Comparison of ENCODE assay signal across 27 mouse cellular contexts in genomic region chr10:96545312-96545711, GRCm38 (mm10).
A peak's percentile ranks its signal among the peaks of the same experiment; 100 is the strongest.
DNase-seq lines count a peak whose midpoint lies in the region; ATAC-seq and TF ChIP-seq lines count a peak whose summit lies in the region.
"Had no signal": no experiment of that assay in that cellular context is flagged by ENCODE, and none has a peak within 500 bp of the region (broad histone marks: within the 10 kb centered on the region; RNA-seq: fewer than 3 reads in every experiment).

No protein-coding gene starts in this region.

- no peak overlapping the region for H3K4me2 ChIP-seq in forebrain, embryonic 15.5 days (replicated peaks)
- H3K4me2 ChIP-seq in forebrain, postnatal 0 days (ENCODE audit: low read depth), result no peak overlapping the region
- no peak overlapping the region for H3K4me2 ChIP-seq in kidney, postnatal 0 days (ENCODE audit: low read length)
- no peak overlapping the region for H3K4me2 ChIP-seq in limb, embryonic 14.5 days (replicated peaks; ENCODE audit: low read depth, low read length, severe bottlenecking)
- H3K4me2 ChIP-seq: embryonic facial prominence, embryonic 15.5 days; hindbrain, embryonic 15.5 days; intestine, embryonic 15.5 days; liver, embryonic 15.5 days; lung, embryonic 15.5 days; midbrain, embryonic 11.5 days; stomach, embryonic 15.5 days had no signal

- no peaks in the 10 kb centered on the region for H3K9me3 ChIP-seq in forebrain, embryonic 15.5 days
- H3K9me3 ChIP-seq in forebrain, postnatal 0 days (ENCODE audit: low read length), result no peaks in the 10 kb centered on the region
- H3K9me3 ChIP-seq in kidney, postnatal 0 days (replicated peaks; ENCODE audit: low read length), result no peaks in the 10 kb centered on the region
- no peaks in the 10 kb centered on the region for H3K9me3 ChIP-seq in limb, embryonic 14.5 days (ENCODE audit: control insufficient read depth, low read length)
- H3K9me3 ChIP-seq: embryonic facial prominence, embryonic 10.5 days; embryonic facial prominence, embryonic 15.5 days; hindbrain, embryonic 10.5 days; hindbrain, embryonic 15.5 days; intestine, embryonic 15.5 days; liver, embryonic 15.5 days; lung, embryonic 15.5 days; stomach, embryonic 15.5 days had no signal

- no peaks in the 10 kb centered on the region for H3K36me3 ChIP-seq in forebrain, embryonic 15.5 days
- no peaks in the 10 kb centered on the region for H3K36me3 ChIP-seq in forebrain, postnatal 0 days (ENCODE audit: insufficient read depth)
- H3K36me3 ChIP-seq in kidney, postnatal 0 days (ENCODE audit: insufficient read depth, low read length), result no peaks in the 10 kb centered on the region
- H3K36me3 ChIP-seq in limb, embryonic 14.5 days (ENCODE audit: control insufficient read depth, insufficient read depth, low read length), result no peaks in the 10 kb centered on the region
- H3K36me3 ChIP-seq: embryonic facial prominence, embryonic 10.5 days; embryonic facial prominence, embryonic 15.5 days; G1E; hindbrain, embryonic 10.5 days; hindbrain, embryonic 15.5 days; intestine, embryonic 15.5 days; liver, embryonic 15.5 days; lung, embryonic 15.5 days; stomach, embryonic 15.5 days had no signal

- no peak for TF ChIP-seq CTCF in forebrain, postnatal 0 days (IDR thresholded peaks at IDR 0.05; ENCODE audit: low read depth)
- no peak for TF ChIP-seq CTCF in kidney, postnatal 0 days (IDR thresholded peaks at IDR 0.05; ENCODE audit: low read depth)

- no peak overlapping the region for H3K27ac ChIP-seq in forebrain, embryonic 15.5 days (replicated peaks)
- H3K27ac ChIP-seq in forebrain, postnatal 0 days (ENCODE audit: low read depth, low read length), result no peak overlapping the region
- H3K27ac ChIP-seq in kidney, postnatal 0 days, result no peak overlapping the region
- no peak overlapping the region for H3K27ac ChIP-seq in limb, embryonic 14.5 days (replicated peaks; ENCODE audit: low read depth, low read length)
- H3K27ac ChIP-seq: embryonic facial prominence, embryonic 10.5 days; embryonic facial prominence, embryonic 15.5 days; hindbrain, embryonic 10.5 days; hindbrain, embryonic 15.5 days; intestine, embryonic 15.5 days; liver, embryonic 15.5 days; lung, embryonic 15.5 days; stomach, embryonic 15.5 days had no signal

- H3K4me3 ChIP-seq in forebrain, embryonic 15.5 days, result no peak overlapping the region
- no peak overlapping the region for H3K4me3 ChIP-seq in forebrain, postnatal 0 days (ENCODE audit: low read depth, low read length)
- no peak overlapping the region for H3K4me3 ChIP-seq in kidney, postnatal 0 days (replicated peaks; ENCODE audit: low read depth, low read length)
- no peak overlapping the region for H3K4me3 ChIP-seq in limb, embryonic 14.5 days (replicated peaks; ENCODE audit: low read length)
- H3K4me3 ChIP-seq: embryonic facial prominence, embryonic 10.5 days; embryonic facial prominence, embryonic 15.5 days; hindbrain, embryonic 10.5 days; hindbrain, embryonic 15.5 days; intestine, embryonic 15.5 days; liver, embryonic 15.5 days; lung, embryonic 15.5 days; stomach, embryonic 15.5 days had no signal

- H3K4me1 ChIP-seq in forebrain, embryonic 15.5 days, result peaks cover 12% of the 10 kb centered on the region
- no peaks in the 10 kb centered on the region for H3K4me1 ChIP-seq in forebrain, postnatal 0 days (ENCODE audit: insufficient read depth)
- no peaks in the 10 kb centered on the region; the same call in 1 of the 2 replicates for H3K4me1 ChIP-seq in kidney, postnatal 0 days (replicated peaks; ENCODE audit: insufficient read depth, low read length)
- H3K4me1 ChIP-seq in limb, embryonic 14.5 days (ENCODE audit: control insufficient read depth, insufficient read depth, low read length), result peaks cover 5% of the 10 kb centered on the region
- H3K4me1 ChIP-seq: embryonic facial prominence, embryonic 15.5 days; liver, embryonic 15.5 days; stomach, embryonic 15.5 days had no signal

- no peak overlapping the region for H3K9ac ChIP-seq in forebrain, embryonic 15.5 days (replicated peaks)
- no peak overlapping the region for H3K9ac ChIP-seq in forebrain, postnatal 0 days
- no peak overlapping the region for H3K9ac ChIP-seq in kidney, postnatal 0 days (ENCODE audit: low read depth, low read length)
- no peak overlapping the region for H3K9ac ChIP-seq in limb, embryonic 14.5 days (ENCODE audit: low read depth, low read length, severe bottlenecking)
- H3K9ac ChIP-seq: embryonic facial prominence, embryonic 15.5 days; hindbrain, embryonic 15.5 days; intestine, embryonic 15.5 days; liver, embryonic 15.5 days; lung, embryonic 15.5 days; stomach, embryonic 15.5 days had no signal

- DNase-seq in forebrain, postnatal 0 days, result no peak
- peak; percentile 92 for DNase-seq in kidney, postnatal 0 days (ENCODE audit: low spot score)
- DNase-seq in kidney, postnatal 10 days, result no peak
- DNase-seq in forelimb bud, embryonic 11.5 days (ENCODE audit: low read depth, low spot score), result peak; percentile 76
- peak; percentile 52 for DNase-seq in limb, embryonic 14.5 days (ENCODE audit: low spot score)
- DNase-seq in testis, postnatal 14 days (ENCODE audit: low spot score), result no peak
- DNase-seq: adrenal gland, adult 8-10 months; cerebellum, adult 8-10 months; cerebellum, postnatal 25 days; gastrocnemius, postnatal 14 days; heart, postnatal 14 days; kidney, adult 9 months; layer of hippocampus, adult 9-11 months; right cerebral cortex, postnatal 25 days; thymus, postnatal 14 days had no signal

- TF ChIP-seq POLR2A in limb, embryonic 14.5 days (IDR thresholded peaks at IDR 0.05; ENCODE audit: borderline replicate concordance, extremely low read depth, insufficient read depth, insufficient read length), result no peak

- 46% methylated on average over 6 of the region's 6 CpGs for WGBS in forebrain, embryonic 15.5 days
- 38% methylated on average over 6 of the region's 6 CpGs for WGBS in forebrain, postnatal 0 days
- WGBS in kidney, postnatal 0 days, result 27% methylated on average over 6 of the region's 6 CpGs
- WGBS in limb, embryonic 14.5 days, result 16% methylated on average over 6 of the region's 6 CpGs

- ATAC-seq in forebrain, embryonic 15.5 days (replicated peaks), result 0 out of 2 replicates have a peak, but pooled peaks have one; percentile 44
- no peak for ATAC-seq in forebrain, postnatal 0 days
- ATAC-seq in kidney, postnatal 0 days (replicated peaks; ENCODE audit: low FRiP score, low read depth), result peak; percentile 52; the same call in 1 of the 2 replicates
- no peak for ATAC-seq in limb, embryonic 14.5 days (ENCODE audit: low FRiP score, low read depth)
- ATAC-seq: intestine, embryonic 15.5 days; midbrain, embryonic 16.5 days had no signal

- no peaks in the 10 kb centered on the region for H3K27me3 ChIP-seq in forebrain, embryonic 15.5 days
- H3K27me3 ChIP-seq in forebrain, postnatal 0 days (ENCODE audit: insufficient read depth, low read length), result no peaks in the 10 kb centered on the region
- no peaks in the 10 kb centered on the region for H3K27me3 ChIP-seq in kidney, postnatal 0 days (ENCODE audit: insufficient read depth, low read length)
- H3K27me3 ChIP-seq in limb, embryonic 14.5 days (ENCODE audit: control insufficient read depth, insufficient read depth, low read length), result no peaks in the 10 kb centered on the region
- H3K27me3 ChIP-seq: embryonic facial prominence, embryonic 15.5 days; hindbrain, embryonic 15.5 days; intestine, embryonic 15.5 days; liver, embryonic 15.5 days; lung, embryonic 15.5 days; stomach, embryonic 15.5 days had no signal

Comparison
In these comparisons a context has a peak if more than half of its experiments do, and no peak if none do; other contexts are left out.
1. ATAC-seq: peak in forebrain, embryonic 15.5 days (single experiment) and kidney, postnatal 0 days (single experiment); none in forebrain, postnatal 0 days (single experiment) and limb, embryonic 14.5 days (single experiment).
2. DNase-seq: peak in kidney, postnatal 0 days (single experiment), forelimb bud, embryonic 11.5 days (single experiment) and limb, embryonic 14.5 days (single experiment); none in forebrain, postnatal 0 days (single experiment), kidney, postnatal 10 days (single experiment) and testis, postnatal 14 days (single experiment).